Mouse (Mus musculus) cerebellum, adult 8-10 months (tissue): ENCODE results near the gene Zfp827.

ENCODE experiments used
- DNase-seq: peaks from one replicate; pipeline ENCODE4 v3.0.0; 2022

Gene Zfp827

DNA sequence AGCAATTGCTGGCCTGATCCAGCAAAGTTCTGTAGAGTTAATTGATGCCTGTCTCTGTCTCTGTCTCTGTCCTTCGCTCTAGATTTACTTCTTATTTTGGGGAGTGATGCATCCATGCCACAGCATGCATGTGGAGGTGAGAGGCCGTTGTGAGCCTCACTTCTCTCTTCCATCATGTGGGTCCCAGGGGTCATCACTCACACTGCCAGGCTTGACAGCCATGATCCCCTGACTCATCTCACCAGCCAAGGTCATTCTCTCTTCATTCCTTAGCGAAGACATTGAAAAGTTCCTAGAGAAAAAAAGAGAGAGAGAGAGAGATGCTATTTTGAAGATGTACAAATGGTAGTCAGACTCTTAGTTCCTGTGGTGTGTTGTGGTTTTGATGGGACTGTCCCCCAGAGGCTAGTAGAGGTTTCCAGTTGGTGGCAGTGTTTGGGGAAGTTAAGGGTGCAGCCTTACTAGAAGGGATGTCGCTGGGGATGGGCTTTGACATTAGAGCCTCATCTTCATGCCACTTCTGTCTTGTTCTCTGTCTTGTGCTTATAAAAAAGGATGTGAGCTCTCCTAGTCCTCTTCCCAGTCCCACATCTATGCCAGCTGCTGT lies 133.0 kb downstream of the Zfp827 start:
- no peak for DNase-seq

DNA sequence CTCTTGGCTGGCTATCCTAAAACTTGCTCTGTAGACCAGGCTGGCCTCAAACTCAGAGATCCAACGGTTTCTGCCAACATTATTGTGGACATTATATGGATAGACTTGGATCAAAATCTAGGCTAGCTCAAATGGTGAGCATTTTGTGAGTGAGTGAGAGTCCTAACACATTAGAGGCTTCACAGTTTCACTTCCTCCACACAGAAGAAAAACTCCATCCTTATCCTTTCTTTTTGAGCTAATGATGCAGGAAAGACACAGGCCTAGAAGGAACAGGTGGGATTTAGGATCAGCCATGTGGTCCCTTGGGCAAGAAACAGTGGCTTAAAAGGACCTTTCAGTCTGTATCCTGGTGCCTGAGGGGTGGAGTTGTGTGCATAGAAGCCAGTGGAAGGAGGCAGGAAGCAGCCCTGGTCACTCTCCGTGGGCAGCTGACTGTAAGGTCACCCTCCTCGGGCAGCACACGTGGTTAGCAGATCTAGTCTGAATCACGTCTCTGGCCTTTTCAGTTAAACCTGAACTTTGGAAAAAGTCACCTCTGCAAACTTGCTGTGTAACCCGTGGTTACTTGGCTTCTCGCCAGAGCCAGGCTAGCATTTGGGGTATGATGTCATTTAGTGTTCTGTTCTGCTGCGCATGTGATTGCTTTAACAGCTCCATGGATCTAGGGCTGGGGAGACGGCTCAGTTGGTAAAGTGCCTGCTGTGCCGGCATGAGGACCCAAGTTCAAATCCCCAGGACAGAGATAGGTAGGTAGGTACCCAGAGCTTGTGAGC lies 134.5 kb downstream of the Zfp827 start:
- peak; percentile 36 for DNase-seq

DNA sequence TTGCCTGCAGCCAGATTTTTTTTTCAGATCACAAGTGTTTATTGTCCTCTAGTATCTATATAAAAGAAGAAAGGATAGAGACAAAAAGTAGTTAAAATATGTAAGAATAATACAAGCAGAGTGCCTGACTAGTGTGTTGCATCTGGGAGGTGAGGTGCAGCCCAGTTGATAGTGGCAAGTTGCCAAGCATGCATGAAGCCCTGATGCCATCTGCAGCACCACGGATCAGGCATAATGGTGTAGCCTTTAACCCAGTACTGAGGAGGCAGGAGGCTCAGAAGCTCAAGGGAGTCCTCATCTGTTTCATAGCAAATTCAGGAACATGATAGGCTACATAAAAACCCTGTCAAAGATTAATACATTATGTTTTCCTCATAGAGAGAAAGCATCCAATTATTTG lies 136.1 kb downstream of the Zfp827 start:
- no peak for DNase-seq

DNA sequence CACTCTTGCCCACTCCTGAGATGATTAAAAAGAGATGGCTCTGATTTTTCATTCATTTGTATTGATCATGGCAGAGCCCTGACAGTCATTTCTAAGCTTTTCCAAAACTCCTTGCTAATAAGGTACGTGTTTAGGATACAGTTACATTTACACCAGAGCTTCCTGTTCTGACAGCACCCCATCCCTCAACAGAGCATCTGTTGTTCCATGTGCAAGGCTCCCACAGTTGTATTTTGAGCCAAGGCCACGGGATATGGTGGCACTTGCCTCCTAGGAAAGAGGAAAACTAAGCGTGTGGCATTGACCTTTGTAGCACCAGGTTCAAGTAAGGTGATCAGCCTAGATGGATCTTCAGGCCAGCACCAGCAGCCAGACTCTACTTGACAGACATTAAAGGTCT lies 137.0 kb downstream of the Zfp827 start:
- DNase-seq = no peak

DNA sequence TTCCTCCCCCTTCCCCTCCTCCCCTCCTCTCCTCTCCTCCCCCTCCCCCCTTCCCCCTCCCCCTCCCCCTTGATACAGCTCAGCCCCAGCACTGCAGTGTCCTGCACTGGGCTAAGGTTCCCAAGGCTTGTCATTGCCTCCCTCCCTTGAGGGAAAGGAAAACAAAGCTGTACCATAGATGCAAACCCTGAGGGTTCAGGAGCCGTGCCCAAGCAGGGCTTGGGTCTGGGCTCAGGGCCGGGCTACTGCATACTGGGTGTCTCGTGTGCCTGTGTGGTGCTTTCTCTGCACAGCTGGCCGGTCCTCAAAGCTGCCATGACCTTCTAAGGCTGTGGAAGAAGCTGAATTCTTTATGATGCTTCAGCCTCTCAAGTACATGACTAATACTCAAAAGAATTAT lies 145.4 kb downstream of the Zfp827 start:
- no peak for DNase-seq

DNA sequence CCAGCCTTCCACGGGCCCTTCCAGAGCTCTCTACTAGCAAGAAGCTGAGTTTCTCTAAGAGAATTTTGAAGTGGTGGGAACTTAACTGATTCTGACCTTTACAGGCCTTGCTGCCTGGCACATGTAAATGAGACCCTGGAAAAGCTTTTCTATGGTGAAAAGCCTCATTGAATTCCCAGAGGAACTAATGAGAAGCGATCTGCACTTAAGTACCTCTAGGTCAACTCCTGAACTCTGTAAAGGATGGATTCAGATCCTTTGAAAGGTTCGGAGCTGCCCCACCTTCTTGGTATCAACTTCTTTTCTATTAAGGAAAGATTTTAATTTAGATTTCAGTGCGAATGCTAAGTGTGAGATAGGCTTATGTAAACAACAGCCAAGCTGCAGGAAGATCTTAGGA lies 147.8 kb downstream of the Zfp827 start:
- DNase-seq = no peak

DNA sequence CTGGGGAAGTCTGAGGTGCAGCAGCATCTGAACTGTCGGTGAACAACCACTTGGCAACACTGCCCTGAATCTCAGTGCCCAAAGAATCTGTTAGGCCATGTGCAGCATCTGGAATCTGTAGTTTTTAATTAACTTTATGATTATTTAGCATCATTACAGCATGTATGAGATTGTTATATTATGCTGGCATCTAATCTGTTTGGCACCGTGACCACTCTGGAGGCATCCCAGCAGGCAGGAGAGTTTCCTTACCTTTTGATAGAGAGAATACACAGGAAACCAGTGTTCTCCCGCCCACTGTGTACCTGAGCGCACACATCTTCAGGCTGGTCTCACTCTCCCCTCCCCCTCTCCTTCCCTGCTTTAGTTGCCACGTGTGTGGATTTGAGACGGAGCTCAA lies 151.4 kb downstream of the Zfp827 start:
- DNase-seq = no peak

DNA sequence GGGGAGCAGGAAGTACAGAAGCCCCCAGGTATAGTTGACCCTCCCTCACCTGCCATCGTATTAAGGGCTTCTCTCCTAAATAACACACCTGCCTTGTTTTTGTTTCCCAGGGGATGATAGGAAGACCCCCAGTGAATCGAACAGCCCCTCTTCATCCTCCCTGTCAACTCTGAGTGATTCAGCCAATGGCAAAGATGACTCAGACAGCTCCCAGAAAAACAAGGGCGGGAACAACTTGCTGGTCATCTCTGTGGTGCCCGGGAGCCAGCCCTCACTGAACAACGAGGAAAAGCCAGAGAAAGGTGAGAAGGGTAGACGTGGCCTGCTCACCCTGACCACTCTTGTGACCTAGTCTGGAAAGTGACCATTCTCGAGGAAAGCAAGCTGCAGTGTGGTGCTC lies 157.3 kb downstream of the Zfp827 start:
- no peak for DNase-seq

DNA sequence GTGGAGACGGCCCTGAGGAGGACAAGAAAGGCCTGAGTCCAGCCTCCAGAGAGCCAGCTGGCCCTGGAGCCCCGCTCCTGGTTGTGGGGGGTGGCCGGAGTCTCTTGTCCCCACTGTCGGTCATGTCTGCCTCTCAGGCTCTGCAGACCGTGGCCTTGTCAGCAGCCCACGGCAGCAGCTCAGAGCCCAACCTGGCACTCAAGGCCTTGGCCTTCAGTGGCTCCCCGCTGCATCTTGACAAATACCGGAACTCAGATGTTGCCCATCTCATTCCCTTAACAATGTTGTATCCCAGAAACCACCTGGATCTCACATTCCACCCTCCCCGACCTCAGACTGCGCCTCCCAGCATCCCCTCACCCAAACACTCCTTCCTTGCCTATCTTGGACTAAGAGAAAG lies 161.8 kb downstream of the Zfp827 start:
- no peak for DNase-seq

DNA sequence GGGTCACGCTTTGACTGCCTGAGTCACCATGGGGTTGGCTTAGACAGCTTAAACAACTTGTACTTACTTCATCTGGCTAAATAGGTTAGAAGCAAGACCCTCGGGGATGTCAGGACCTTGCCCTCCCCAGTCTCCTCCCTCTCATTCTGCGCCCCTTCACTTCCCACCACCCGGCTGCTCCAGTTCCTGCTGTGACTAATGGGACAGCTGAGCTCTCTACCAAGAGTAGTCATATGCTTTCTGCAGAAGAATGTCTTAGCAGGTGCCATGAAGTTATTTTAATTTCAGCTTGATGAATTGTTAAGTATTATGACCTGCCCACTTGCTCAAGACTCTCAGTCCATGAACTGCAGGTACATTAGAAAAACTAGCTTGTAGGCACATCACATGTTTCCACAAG lies 168.2 kb downstream of the Zfp827 start:
- DNase-seq = no peak

DNA sequence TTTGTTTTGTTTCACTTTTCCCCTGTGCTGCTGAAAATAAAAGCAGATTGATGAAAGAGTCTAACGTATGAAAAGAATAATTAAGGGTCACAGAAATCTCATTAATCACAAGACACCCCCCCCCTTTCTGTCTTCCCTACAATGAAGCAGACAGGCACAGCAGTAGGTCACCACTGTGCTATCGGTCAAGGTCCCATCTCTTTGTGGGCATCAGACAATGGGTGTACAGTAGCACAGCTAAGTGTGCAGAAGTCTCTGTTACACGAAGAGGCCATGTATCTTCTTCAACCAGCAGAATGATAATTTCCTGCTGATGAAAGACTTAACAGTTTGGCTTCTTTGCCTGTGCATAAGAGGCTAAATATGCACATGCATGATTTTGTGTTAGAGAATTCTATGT lies 170.4 kb downstream of the Zfp827 start:
- no peak for DNase-seq

DNA sequence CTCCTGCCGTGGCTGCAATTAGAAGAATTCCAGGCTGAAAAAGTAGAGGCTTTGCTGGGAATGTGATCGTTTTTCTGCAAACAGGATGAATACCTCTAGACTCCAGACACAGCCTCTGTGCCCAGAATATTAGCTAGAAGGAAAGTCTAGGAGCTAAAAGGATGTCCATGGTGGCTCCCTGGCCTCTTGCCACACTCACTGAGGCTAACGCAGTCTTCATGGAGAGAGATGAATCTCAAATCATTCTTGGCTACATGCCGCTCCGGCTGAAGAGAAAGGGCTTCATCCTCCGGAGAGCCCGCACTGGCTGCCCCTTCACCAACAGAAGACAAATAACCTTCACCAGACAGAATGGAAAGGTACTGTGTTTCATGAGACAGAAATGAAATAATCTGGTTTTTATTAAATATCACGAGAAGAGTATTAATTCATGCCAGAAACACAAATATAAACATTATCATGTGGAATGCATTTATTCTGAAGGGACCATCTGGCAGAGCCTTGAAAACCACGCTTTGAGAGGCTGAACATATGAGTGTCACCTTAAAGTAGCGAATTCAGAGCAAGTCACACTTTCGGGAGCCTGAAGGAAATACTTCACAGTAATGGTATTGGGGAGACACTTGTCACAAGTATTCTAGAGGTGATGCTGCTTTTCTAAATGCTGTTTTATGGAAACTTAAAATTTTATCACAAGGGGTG lies 173.4 kb downstream of the Zfp827 start:
- peak; percentile 23 for DNase-seq

DNA sequence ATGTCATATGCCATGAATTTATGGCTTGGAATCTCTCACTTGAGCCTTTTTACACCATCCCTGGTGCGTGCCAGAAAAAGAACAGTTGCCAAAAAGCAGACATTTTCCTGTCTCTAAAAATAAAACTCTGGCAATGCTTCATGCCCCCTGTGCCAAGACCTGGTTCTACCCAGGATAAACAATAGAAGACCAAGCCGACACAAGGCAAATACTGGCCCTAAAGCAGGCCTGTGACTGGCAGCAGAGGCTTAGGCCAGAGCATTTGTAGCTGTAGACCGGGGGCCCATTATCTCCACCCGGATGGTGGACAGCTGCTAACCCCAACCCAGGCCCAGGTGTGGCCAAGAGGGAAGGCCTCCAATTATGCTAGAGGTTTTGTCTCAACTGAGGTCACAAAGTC lies 178.7 kb downstream of the Zfp827 start:
- DNase-seq = peak; percentile 85

DNA sequence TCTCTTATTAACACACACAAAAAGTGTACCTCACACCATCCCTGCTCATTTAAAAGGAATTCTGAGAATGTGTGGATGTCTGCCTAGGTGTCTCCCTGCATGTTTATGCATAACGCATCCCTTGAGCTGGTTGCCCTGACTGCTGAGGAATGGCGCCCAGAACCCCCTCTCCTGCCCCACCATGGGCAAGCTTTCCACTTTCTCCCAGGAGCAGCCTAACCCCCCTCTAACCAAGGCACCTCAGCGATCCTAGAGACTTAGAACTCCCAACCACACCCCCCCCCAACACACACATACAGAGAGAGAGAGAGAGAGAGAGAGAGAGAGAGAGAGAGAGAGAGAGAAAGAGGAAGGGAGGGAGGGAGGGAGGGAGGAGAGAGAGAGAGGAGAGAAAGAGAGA lies 179.9 kb downstream of the Zfp827 start:
- DNase-seq = no peak

DNA sequence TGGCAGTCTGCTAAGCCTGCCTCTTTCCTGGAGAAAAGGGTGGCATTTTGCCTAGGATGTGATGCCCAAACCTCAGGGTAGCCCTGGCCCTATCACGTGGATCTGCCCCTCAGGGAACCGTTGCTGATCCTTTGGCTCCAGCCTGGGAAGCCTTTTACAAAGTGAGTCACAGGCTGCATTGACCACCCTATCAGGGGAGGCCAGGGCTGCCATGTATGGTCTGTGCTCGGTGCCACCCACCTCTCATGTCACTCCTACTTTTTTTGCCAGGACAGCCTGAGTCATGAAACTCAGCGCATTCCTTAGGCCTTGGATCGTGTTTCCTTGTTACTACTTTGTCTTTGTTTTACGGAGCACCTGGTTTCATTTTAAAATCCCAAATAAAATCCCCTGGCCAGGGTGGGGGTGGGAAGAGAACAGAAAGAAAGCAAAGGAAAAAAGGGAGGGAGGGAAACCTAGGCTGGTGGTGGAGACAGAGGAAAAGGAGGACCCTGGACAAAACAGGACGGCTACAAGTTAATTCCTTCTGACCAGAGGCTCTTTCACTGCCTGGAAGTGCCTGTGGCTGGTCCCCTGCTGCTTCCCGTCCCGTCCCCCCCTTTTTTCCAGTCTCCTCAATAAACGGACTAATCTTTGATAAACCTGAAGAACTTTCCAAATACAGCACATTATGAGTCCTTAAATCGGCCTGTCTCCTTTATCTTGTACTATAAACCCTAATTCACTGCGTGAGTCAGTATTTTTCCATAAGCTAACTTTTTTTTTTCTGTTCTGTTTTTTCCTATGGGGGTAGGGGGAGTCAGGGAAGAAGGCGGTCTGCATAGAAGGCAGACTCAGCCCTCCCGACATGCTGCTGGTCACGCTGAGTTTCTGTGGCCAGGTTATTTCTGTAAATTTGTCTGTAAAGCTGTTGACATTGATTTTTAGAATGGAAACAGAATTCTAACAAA lies 180.7 kb downstream of the Zfp827 start:
- DNase-seq = peak; percentile 59

DNA sequence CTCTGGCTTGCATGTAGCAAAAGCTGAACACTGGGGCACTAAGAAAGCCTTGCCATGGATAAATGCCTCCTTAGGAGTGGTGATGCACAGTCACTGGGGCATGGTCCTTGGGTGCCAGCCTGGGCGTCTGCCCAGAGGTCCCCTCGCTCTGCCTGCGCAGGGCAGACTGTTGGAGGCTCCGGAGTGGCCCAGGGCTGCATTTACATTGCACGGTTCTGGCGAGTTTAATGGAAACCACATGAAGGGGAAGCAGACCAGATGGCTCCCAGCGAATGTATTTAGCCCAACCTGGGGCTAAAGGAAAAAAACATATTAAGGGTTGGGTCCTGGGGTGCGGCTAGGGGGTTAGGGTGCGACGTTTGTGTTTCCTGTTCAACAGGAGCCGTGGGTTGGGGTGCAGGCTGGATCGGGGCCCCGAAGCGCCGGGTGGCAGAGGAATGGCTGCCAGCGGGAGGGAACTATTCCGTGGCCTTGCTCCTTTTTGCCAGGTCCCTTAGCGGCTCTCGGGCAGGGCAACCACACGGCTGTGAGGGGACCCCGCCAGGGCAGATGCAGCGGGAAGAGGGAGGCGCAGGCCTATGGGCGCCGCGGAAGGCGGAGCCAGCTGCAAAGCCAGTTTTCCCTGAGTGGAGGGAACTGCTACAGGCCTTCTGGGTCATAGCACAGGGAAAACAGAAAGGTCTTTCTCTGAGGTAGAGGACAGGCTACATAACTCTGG lies 181.6 kb downstream of the Zfp827 start:
- DNase-seq = peak; percentile 59

DNA sequence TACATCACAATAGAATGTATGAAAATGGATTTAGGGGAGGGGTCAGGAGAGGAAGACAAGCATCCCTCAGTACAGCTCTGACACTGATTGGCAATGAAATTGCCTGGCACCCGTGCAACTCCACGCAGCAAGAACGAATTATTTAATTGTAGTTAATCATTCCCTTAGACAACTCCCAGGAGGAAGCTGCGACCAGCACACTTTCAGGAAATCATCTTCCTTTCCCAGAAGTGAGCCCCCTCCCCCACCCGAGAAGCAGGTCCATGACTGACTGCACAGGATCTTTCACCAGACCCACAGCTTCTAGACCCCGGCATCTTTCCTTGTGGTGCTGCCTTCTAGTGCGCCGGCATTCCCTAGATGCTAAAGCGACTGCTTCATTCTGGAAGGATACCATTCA lies 183.4 kb downstream of the Zfp827 start:
- no peak for DNase-seq

DNA sequence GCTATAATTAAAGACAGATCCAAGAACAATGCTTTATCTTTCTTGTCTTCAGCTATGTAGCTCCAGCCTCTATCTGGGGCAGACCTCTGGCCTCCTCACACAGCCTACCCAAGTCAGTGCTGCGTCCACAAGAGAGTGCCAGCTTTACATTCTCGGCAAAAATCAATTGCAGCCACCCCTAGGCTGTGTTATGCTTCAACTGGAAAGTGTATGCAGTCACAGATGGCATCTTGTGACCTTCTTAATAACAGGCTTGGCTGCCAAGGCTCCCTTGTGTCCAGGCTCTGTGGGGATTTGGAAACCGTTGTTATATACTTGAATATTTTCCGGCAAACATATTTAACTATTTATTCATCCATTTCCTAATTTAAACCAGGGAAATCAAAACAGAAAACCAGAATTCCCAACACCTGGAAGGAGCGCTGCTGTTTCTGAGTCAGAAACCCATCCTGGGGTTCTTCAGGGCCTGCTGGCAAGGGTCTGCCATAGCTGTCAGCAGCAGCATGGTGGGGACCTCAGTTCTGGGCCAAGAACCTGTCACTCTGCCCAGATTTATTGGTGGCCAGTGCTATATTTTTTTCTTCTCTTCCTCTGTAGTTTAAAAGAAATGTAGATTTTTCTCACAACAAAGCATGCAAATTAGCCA lies 194.0 kb downstream of the Zfp827 start:
- peak; percentile 59 for DNase-seq

DNA sequence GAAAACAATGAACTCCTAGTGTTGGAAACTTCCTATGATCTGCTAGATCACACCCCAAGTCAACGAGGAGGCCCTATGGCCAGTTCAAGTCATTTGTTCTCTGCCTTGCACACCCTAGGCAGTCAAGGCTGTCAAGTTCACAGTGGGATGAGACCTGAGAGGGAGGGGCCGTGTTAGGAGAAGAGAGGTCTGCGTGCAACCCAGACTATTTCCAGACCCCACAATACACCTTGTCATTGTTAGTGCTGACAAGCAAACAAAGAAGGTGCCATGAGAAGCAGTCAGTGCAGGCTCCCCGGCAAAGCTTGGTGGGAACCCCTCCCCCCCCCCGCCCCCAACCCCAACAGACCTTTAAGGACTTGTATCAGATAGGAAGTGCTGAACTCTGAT lies 194.5 kb downstream of the Zfp827 start:
- DNase-seq = no peak

DNA sequence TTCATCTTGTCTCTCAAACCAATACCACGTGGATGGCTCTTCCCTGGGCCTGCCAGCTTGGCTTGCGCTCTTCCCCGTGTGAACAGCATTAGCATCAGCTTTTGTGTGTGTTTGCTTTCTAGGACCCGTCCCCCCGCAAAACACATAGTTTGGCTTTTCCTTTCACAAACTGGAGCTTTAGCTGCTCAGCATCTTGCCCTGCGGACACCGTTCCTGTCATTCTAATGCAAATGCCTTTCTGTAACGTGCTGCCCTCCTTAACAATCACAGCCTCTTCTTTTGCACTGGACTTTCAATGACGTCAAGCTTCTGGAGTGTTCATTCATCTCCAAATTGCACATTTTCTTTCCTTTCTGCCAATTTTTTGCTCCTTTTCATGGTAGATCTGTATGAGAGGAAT lies 196.1 kb downstream of the Zfp827 start:
- DNase-seq = no peak

DNA sequence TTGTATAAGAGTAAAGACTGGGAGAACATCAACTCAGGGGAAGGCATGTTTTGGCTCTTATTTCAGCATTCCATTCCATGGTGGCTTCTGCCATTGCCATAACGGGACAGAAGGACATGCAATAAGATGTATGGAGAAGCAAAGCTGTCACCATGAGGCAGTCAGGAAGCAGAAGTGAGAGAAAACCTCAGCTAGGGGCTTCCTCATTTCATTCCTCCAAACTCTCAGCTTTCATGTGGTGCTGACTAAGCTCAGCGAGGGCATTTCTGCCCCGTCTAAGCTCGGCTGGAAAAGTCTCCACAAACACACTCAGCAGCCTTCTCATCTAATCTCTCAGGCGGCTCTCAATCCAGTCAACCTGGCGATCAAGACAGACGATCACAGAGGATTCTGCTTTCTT lies 197.3 kb downstream of the Zfp827 start:
- DNase-seq = no peak

DNA sequence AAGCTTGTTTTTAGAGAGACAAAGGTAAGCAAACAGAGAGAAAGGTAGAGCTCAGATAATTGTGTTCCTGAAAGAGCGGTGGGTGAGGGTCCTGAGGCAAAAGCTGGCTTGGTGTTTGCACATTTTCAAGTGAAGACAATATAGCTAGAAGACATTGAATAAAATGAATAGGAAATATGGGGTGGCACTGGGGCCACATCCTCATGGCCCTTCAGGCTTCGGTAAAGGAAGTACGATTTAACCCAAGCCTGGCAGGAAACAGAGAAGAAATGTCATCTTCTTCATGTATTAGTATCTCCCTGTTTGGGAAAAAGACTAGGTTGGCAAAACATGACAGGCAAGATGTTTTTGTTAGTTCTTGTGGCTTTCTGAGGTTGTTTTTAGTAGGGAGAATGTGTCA lies 197.8 kb downstream of the Zfp827 start:
- DNase-seq = no peak
